Mouse (Mus musculus) adrenal gland, adult (tissue): ENCODE results near the gene Adgrf5.
A peak's percentile ranks its signal among the peaks of the same experiment; 100 is the strongest.
"Not testable (repeated sequence)": the region's sequence is repeated elsewhere in the genome, so short reads cannot be mapped to it uniquely, and the experiment has no call there.

Source experiments
- DNase-seq, 2 experiments: peaks; one replicate each; pipeline ENCODE4 v3.0.0; 2022 to 2023; ENCODE audit warnings: low spot score in 1 of 2; ENCODE audit not compliant: inconsistent age in 2 of 2

The Adgrf5 gene

GRCm38 (mm10) chr17:43459737-43460230, 99.5 kb downstream of the Adgrf5 start:
- DNase-seq, result peak in 1 of 2 experiments; percentile 28

DNA sequence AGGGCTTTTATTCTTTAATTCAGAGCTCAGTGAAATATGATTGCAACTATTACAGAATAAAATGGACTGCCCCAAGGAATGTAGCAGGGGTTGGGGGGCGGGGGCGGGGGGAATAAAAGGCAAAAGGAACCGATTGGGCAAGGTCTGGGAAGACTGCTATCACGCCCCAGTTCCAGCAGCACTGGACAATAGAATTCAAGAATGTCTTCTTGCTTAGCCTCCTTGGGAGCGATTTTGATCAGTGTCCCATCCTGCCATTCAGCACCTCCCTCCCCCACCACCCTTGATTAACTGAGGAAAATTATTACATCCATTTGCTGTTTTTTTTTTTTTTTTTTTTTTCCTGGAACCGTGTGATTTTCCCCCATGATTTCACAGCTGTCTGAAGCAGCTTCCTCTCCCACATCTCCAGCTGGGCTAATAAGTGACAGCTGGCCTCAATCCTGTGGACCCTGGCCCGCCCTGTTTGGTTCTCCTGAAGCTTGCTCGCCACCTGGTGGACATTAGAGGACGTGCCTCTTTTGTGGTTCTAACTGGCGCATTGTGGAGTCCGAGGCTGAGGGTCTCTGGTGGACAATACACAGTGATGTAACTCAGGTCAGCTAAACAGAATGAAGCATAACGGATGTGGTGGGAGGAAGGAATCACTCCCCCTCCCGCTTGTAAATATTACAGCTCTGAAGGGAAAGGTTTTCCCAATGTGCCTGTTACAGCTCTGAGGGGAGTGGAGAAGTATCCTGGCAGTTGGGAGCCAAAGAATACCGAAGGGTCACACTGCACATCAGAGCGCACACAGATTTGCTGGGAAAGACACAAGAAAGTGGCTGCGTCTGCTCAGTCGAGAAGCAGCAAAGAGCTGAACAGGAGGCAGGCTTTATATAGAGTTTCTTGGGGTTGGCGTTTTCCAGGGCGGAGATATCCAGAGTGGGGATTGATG, 100.3 kb downstream of the Adgrf5 start:
- peak; percentile 39 to 76 for DNase-seq

GRCm38 (mm10) chr17:43470039-43470438, 109.8 kb downstream of the Adgrf5 start:
- DNase-seq, result peak in 1 of 2 experiments; percentile 40

- DNase-seq, result no peak
These were observed 112.3 kb downstream of the Adgrf5 start for GRCm38 (mm10) chr17:43472558-43472957.

- DNase-seq, result no peak
These were observed 114.5 kb downstream of the Adgrf5 start for GRCm38 (mm10) chr17:43474775-43475174.

GRCm38 (mm10) chr17:43477621-43478020, 117.4 kb downstream of the Adgrf5 start:
- DNase-seq, result no peak

DNA sequence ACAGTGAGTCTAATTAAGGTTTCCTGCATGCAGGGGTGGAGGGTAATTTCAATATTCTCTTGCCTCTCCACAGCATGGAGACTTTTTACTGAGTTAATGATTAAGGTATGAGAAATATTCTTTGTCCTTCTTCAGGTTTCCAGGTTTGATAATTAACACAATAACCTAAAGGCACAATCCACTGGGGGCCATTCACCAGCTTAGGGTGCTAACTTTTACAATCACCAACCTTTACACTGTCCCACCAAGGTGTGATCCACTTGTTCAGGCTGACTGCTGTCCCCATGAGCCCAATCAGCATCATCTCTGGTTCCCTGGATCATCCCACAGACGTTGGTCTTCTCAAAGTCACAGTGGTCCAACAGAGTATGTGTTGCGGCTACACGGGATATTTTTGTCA, 125.7 kb downstream of the Adgrf5 start:
- DNase-seq, result no peak

DNA sequence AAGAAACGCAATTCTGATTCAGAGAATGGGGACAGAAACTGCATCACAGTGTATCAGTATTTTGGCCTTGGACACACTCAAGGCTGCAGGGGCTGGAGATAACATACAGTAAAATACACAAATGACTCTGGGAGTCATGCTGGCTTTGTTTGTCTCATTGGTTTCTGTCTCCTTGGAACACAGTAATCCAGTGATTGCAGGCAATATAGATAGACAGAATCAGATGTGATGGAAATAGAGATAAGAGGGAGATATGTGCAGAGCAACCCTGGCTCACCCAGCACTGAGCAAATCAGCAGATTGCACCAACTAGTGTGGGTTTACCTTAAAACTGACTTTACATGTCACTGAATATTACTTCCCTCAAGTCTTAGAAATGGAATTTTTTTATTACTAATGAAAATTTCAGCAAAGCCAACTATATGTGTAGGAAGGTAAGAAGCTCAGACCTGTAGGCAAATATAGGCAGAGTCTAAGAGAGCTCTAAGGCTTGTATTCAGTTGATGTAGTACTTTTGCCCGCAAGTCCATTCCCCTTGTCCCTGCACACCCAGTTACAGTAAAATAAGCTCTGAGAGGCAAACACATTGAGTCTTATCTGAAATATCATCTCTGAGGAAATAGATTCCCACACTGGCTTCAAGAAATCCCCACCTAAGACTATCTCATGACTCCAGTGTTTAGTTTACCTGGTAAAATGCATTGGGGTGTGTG, 128.3 kb downstream of the Adgrf5 start:
- peak; percentile 39 to 42 for DNase-seq

DNA sequence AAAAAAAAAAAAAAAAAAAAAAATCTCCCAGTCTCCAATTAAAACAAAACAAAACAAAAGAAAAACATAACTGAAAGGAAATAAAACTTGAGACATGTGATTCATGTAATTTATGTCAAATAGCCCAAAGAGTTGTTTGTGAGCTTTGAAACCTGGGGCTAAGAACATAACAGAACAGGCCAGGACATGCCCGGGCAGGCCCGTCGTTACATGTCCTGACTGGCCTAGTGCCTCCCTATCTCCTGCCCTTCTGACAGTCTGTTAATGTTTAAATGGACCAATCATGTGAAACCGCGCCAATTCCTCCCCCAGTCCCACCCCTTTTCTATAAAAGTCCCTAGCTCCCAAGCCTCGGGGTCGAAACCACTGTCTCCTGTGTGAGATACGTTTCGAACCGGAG, 130.1 kb downstream of the Adgrf5 start:
- DNase-seq, result not testable (repeated sequence)

DNA sequence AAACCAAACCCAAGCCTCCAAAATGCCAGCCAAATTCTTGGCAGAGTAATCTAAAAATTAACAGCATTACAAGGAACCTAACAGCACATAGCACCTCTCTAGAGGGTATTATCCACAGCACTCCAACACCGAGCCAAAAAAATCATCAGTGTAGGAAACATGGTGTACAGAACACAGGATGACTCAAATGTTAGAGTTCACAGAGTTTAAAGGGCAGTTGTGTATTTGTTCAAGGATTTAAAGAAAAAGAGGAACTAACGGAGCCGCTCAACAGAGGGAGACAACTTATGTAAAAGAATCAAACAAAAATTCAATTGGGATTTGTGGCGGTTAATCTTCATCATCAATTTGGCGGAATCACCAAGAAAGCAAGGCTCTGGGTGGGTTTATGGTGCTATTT, 135.3 kb downstream of the Adgrf5 start:
- DNase-seq, result no peak

DNA sequence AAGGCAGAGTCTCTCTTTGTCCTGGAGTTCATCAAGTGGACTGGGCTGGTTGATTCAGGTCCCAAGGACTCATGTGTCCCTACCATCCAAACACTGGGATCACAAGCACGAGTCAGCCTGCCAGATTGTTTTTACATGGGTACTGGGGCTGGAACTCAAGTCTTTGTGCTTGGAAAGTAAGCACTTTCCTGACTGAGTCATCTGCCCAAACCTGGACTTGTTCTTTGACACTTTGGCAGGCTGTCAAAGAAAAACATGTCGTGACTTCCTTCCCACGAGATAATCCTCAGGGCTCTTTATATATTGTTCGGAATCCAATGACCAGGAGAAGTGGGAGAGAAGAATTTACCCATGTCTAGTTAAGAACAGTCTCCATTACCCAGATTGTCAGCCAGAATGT, 137.3 kb downstream of the Adgrf5 start:
- DNase-seq, result no peak

- no peak for DNase-seq
These were observed 140.3 kb downstream of the Adgrf5 start for GRCm38 (mm10) chr17:43500513-43500912.

- no peak for DNase-seq
These were observed 141.0 kb downstream of the Adgrf5 start for GRCm38 (mm10) chr17:43501223-43501622.

DNA sequence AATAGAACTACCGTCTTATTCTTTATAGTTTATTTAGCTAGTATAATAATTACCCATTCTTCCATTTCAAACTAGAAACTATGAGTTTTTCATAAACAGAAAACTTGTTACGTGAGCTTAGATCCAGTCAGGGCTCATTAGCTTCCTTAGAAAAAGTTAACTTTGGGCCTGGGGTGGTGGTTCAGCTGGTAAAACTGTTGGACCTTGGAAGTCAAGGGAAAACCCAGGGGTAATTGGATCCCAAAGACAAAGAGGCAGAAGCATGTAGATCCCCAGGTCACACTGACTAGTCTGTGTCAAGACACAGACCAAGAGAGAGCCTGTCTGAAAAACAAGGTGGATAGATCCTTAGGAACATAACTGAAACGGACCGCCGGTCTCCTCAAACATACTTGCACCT, 141.4 kb downstream of the Adgrf5 start:
- no peak for DNase-seq

DNA sequence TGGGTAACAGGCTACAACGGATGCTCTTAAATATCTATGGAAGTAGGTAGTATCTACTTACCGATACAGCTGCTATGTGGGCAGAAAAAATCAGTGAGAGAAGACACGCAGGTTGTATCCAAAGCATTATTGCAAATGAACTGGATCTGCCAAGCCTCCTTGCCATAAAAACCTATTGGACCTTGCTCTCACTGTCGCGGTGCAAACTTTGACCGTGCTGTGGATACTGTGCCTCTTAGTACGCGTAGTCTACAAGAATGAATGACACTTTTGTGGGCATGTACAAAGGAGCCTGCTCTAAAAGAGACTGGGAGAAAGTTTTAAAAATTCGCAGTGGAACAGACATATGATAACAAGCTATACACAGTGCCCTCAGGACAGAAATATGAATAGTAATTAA, 142.3 kb downstream of the Adgrf5 start, which contains the start of gene Mep1a:
Gene Mep1a, minus strand, starts transcription at position 221 of the 400 bp plus-strand sequence.
- no peak for DNase-seq

DNA sequence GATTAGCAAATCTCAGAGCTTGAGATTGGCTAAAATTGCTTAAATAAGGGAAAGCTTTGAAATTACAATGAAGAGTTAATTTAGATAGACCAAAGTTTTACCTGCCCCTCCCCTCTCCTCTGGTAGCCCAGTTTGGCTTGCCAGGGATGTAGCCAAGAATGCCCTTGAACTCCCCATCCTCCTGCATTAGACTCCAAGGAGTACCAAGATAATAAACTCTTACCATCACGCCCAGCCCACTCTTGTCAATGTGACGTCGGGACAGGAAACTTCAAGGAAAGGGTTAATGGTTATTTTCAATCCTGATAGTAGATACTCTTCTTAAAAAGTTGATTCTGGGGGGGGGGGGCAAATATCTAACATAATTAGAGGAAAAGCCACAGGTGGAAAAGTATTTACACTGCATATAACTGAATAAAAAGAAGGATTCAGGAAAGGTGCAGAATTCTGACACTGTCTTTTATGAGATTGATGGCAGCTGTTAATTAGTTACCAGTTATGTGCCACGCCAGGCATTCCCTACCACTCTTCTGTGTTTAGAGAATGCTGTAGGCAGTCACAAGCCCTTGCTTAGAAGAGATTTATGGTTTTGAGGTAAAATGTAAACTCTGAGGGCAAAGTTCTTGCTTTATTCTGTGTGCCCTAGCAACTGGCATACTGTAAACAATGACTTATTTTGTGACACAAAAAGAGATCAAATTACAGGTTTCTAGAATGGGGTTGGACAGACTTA, 143.8 kb downstream of the Adgrf5 start:
- DNase-seq, result no peak

DNA sequence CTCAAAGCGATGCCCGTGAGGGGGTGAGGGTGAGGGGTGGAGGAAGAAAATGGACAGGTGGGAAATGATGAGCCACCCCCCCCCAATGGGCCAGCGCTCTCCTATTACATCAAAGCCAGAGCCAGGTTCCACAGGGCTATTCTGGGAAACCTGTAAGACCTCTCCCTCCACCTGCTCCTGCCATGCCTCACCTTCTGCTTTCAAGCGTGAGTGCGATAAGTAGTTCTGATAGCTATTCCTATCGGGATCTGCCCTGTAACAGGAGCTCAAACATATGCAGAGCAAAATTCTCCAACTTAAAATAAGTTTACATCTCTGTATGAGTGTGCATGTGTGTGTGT, 144.3 kb downstream of the Adgrf5 start:
- no peak for DNase-seq
